Mouse (Mus musculus): ENCODE data around the gene Qpctl. TPM values are rescaled to one million over a fixed set of nuclear protein-coding genes. Genes with fewer than 3 reads are reported as not detected.
A peak's percentile ranks its signal among the peaks of the same experiment; 100 is the strongest.

Gene Qpctl
- polyA plus RNA-seq (2021; fragmentation: Nextera tagmentation), result 13.3 and 14.4 TPM in 2 replicates
- long read RNA-seq, experiment 1, transcript Qpctl-201 (7 exons, 2,710 nt), result major isoform, 20 of 31 reads
- long read RNA-seq, experiment 1, partial matches to known transcripts, result 2 of 31 reads
- long read RNA-seq, experiment 1, other reads (novel, unspliced or antisense), result 9 of 31 reads
- long read RNA-seq, experiment 2, transcript Qpctl-201 (7 exons, 2,710 nt), result major isoform, 109 of 160 reads
- long read RNA-seq, experiment 2, partial matches to known transcripts, result 4 of 160 reads
- long read RNA-seq, experiment 2, other reads (novel, unspliced or antisense), result 47 of 160 reads

GRCm38 (mm10) chr7:19148875-19149541, at the start of gene Qpctl:
Gene Qpctl, minus strand, starts transcription at chr7:19149291.

GRCm38 (mm10) chr7:19175708-19176515, 26.8 kb upstream of the Qpctl start, which contains the start of gene Eml2:
Gene Eml2, plus strand, starts transcription at chr7:19176421.

GRCm38 (mm10) chr7:19165656-19166423, 16.7 kb upstream of the Qpctl start, which contains the start of gene Gipr:
Gene Gipr, minus strand, starts transcription at chr7:19166127.

GRCm38 (mm10) chr7:19149626-19150025, 535 bp upstream of the Qpctl start, which contains the start of gene Snrpd2:
Gene Snrpd2, plus strand, starts transcription at chr7:19149722.

GRCm38 (mm10) chr7:19119631-19120429, 29.3 kb downstream of the Qpctl start, which contains the start of gene Fbxo46:
Gene Fbxo46, plus strand, starts transcription at chr7:19119859.

GRCm38 (mm10) chr7:19118028-19118771, 30.9 kb downstream of the Qpctl start, which contains the start of gene Gm4969:
Gene Gm4969, minus strand, starts transcription at chr7:19118368.

GRCm38 (mm10) chr7:19094471-19094825, 54.6 kb downstream of the Qpctl start, which contains the start of gene Six5:
Gene Six5, plus strand, starts transcription at chr7:19094594.

Small RNA genes lying within 50 kb of the gene (microRNA-seq; reads per million reads assigned to microRNA genes)
- 12,472 reads per million, percentile 97 among the genes with 10 or more reads in this experiment for gene Mir330

Other genes with a start within 250 kb of the Qpctl start
- gene Ccdc61, start 238.9 kb downstream of the Qpctl start, polyA plus RNA-seq (2021; fragmentation: Nextera tagmentation), result 12.1 and 13.0 TPM in 2 replicates
- gene Nova2, start 223.4 kb downstream of the Qpctl start, polyA plus RNA-seq (2021; fragmentation: Nextera tagmentation), result 3.8 and 4.1 TPM in 2 replicates
- not detected in 2 replicates for gene Nanos2, start 161.9 kb downstream of the Qpctl start, polyA plus RNA-seq (2021; fragmentation: Nextera tagmentation)
- gene Mypop, start 158.0 kb downstream of the Qpctl start, polyA plus RNA-seq (2021; fragmentation: Nextera tagmentation), result 4.8 and 6.6 TPM in 2 replicates
- gene Irf2bp1, start 145.2 kb downstream of the Qpctl start, polyA plus RNA-seq (2021; fragmentation: Nextera tagmentation), result 6.9 and 8.8 TPM in 2 replicates
- gene Foxa3, start 125.8 kb downstream of the Qpctl start, polyA plus RNA-seq (2021; fragmentation: Nextera tagmentation), result not detected in 2 replicates
- 18.9 and 23.2 TPM in 2 replicates for gene Sympk, start 124.9 kb downstream of the Qpctl start, polyA plus RNA-seq (2021; fragmentation: Nextera tagmentation)
- gene Rsph6a, start 94.6 kb downstream of the Qpctl start, polyA plus RNA-seq (2021; fragmentation: Nextera tagmentation), result 0.23 and 0.24 TPM in 2 replicates
- 22.3 and 22.4 TPM in 2 replicates for gene Dmwd, start 73.1 kb downstream of the Qpctl start, polyA plus RNA-seq (2021; fragmentation: Nextera tagmentation)
- gene Dmpk, start 65.4 kb downstream of the Qpctl start, polyA plus RNA-seq (2021; fragmentation: Nextera tagmentation), result 0.72 and 1.8 TPM in 2 replicates
- 0.28 and 0.30 TPM in 2 replicates for gene Six5, start 54.7 kb downstream of the Qpctl start, polyA plus RNA-seq (2021; fragmentation: Nextera tagmentation)
- 0.10 and 0.23 TPM in 2 replicates for gene Gm4969, start 30.9 kb downstream of the Qpctl start, polyA plus RNA-seq (2021; fragmentation: Nextera tagmentation)
- gene Fbxo46, start 29.4 kb downstream of the Qpctl start, polyA plus RNA-seq (2021; fragmentation: Nextera tagmentation), result 7.0 and 8.7 TPM in 2 replicates
- 129 and 137 TPM in 2 replicates for gene Snrpd2, start 431 bp upstream of the Qpctl start, polyA plus RNA-seq (2021; fragmentation: Nextera tagmentation)
- gene Gipr, start 16.8 kb upstream of the Qpctl start, polyA plus RNA-seq (2021; fragmentation: Nextera tagmentation), result 0.13 TPM in 1 of 2 replicates, not detected in the other
- 6.0 and 6.1 TPM in 2 replicates for gene Eml2, start 27.1 kb upstream of the Qpctl start, polyA plus RNA-seq (2021; fragmentation: Nextera tagmentation)
- 1.5 and 2.0 TPM in 2 replicates for gene Gpr4, start 63.2 kb upstream of the Qpctl start, polyA plus RNA-seq (2021; fragmentation: Nextera tagmentation)
- gene Opa3, start 79.0 kb upstream of the Qpctl start, polyA plus RNA-seq (2021; fragmentation: Nextera tagmentation), result 34.8 and 38.3 TPM in 2 replicates
- gene Vasp, start 122.5 kb upstream of the Qpctl start, polyA plus RNA-seq (2021; fragmentation: Nextera tagmentation), result 1.1 and 1.2 TPM in 2 replicates
- 0.09 and 0.19 TPM in 2 replicates for gene Ppm1n, start 130.8 kb upstream of the Qpctl start, polyA plus RNA-seq (2021; fragmentation: Nextera tagmentation)
- 20.0 and 22.4 TPM in 2 replicates for gene Rtn2, start 133.3 kb upstream of the Qpctl start, polyA plus RNA-seq (2021; fragmentation: Nextera tagmentation)
- gene Fosb, start 160.8 kb upstream of the Qpctl start, polyA plus RNA-seq (2021; fragmentation: Nextera tagmentation), result 0.60 and 0.80 TPM in 2 replicates
- gene Ercc1, start 195.5 kb upstream of the Qpctl start, polyA plus RNA-seq (2021; fragmentation: Nextera tagmentation), result 52.8 and 71.7 TPM in 2 replicates
- gene Cd3eap, start 210.2 kb upstream of the Qpctl start, polyA plus RNA-seq (2021; fragmentation: Nextera tagmentation), result 14.0 and 14.6 TPM in 2 replicates
- gene Ppp1r13l, start 210.5 kb upstream of the Qpctl start, polyA plus RNA-seq (2021; fragmentation: Nextera tagmentation), result 0.53 and 1.9 TPM in 2 replicates
- gene Ercc2, start 232.7 kb upstream of the Qpctl start, polyA plus RNA-seq (2021; fragmentation: Nextera tagmentation), result 3.7 and 3.8 TPM in 2 replicates